Mouse (Mus musculus) kidney, embryonic 14.5 days (tissue): ENCODE data around the gene Pde10a. TPM values are rescaled to one million over a fixed set of nuclear protein-coding genes. Genes with fewer than 3 reads are reported as not detected.

ENCODE experiments used
- ATAC-seq: fragments of 200-750 bp; cut with Nextera tagmentation; 2 replicates; pipeline ENCODE4 v1.8.0; 2017; ENCODE audit warnings: moderate number of reproducible peaks, mild to moderate bottlenecking, moderate TSS enrichment, moderate library complexity; ENCODE audit not compliant: low FRiP score, low TSS enrichment
- H3K27ac ChIP-seq: fragments of 300-500 bp; sonication (generic); 2 replicates; pipeline ENCODE4 v1.5.1; 2014; ENCODE audit warnings: low read depth, mild to moderate bottlenecking, low read length, moderate library complexity, mixed read lengths
- H3K27me3 ChIP-seq: fragments of 300-500 bp; sonication (generic); 2 replicates; pipeline ENCODE4 v1.6.1; 2014; ENCODE audit warnings: mild to moderate bottlenecking, low read length; ENCODE audit not compliant: control insufficient read depth, insufficient read depth
- H3K36me3 ChIP-seq: fragments of 300-500 bp; sonication (generic); 2 replicates; pipeline ENCODE4 v1.6.1; 2014; ENCODE audit warnings: low read length, mixed read lengths; ENCODE audit not compliant: control insufficient read depth, insufficient read depth
- H3K4me1 ChIP-seq: fragments of 300-500 bp; sonication (generic); 2 replicates; pipeline ENCODE4 v1.6.1; 2014; ENCODE audit warnings: low read length, mixed read lengths; ENCODE audit not compliant: control insufficient read depth, insufficient read depth
- H3K4me2 ChIP-seq: fragments of 300-500 bp; sonication (generic); replicated peaks from 2 replicates; pipeline ENCODE4 v1.6.1; 2014; ENCODE audit warnings: low read depth, mild to moderate bottlenecking, low read length
- H3K4me3 ChIP-seq: fragments of 300-500 bp; sonication (generic); 2 replicates; pipeline ENCODE4 v1.5.1; 2014; ENCODE audit warnings: mild to moderate bottlenecking, low read length
- H3K9ac ChIP-seq: fragments of 300-500 bp; sonication (generic); 2 replicates; pipeline ENCODE4 v1.6.1; 2014; ENCODE audit warnings: low read depth, mild to moderate bottlenecking, low read length, moderate library complexity
- H3K9me3 ChIP-seq: fragments of 300-500 bp; sonication (generic); 2 replicates; pipeline ENCODE4 v1.6.1; 2016; ENCODE audit warnings: low read length; ENCODE audit not compliant: control insufficient read depth
- WGBS: fragments of 180-500 bp; shearing (Covaris S2); extraction: QIAGEN DNeasy Blood & Tissue Kit; methylation state at CpG from one replicate; pipeline ENCODE4 v1.1.7; 2014; 5-methylcytosine and 5-hydroxymethylcytosine counted together
- polyA plus RNA-seq: library from polyadenylated mRNA; unstranded; fragments of >200 nt; fragmentation: Nextera tagmentation; extraction: Ambion mirVana; gene quantifications from 2 replicates; pipeline ENCODE4 v1.2.1, GENCODE M21; 2014

Pde10a gene
- polyA plus RNA-seq, 1 experiment from 2014 or later, result 2.3 TPM

DNA sequence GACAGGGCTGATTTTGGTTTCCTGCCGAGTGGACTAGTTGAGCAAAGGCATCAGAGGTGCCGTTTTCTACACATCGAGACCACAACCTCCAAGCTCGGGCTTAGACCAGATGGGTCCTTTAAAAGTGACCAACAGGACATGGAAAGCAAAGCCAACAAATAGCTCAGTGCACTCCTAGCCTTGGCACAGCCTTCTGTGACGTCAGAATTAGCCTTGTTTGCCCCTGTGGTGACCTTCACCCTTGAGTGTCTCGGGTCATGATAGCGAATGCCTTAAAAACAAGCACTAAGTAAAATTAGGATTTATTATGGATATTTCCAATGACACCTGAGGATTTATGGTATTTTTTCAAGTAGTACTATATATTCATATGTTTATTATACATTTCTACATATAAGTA is 267.4 kb downstream of the Pde10a start:
- Histone ChIP-seq H3K9ac (no peak overlapping the region), H3K9me3 (no peaks in the 10 kb centered on the region), H3K4me2 (no peak overlapping the region), H3K4me1 (0 out of 2 replicates have a peak, but pooled peaks cover 3% of the 10 kb centered on the region), H3K27me3 (peaks cover 6% of the 10 kb centered on the region), H3K4me3 (no peak overlapping the region), H3K27ac (no peak overlapping the region), H3K36me3 (no peaks in the 10 kb centered on the region)
- 45% methylated on average over 7 of the region's 7 CpGs for WGBS
- no peak for ATAC-seq

DNA sequence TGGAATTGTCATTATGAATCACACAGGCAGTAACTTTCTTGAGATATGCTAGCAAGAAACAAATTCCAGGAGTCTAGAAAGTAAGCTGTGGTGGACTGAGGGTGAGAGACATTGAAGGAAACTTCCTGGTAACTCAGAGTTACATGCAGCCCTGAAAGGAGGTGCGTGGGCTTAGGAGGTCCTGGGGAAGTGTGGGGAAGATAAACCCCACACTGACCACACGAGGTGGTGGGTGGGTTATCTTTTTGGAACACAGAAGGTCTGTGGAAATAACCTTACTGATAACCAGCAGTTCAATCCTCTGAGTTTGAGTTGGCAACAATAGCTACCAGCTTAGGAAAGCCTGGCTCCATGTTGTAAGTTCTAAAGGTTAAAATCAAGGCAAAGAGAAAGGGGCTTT is 272.5 kb downstream of the Pde10a start:
- H3K4me1 ChIP-seq, result 0 out of 2 replicates have a peak, but pooled peaks cover 5% of the 10 kb centered on the region
- H3K9ac ChIP-seq, result no peak overlapping the region
- no peaks in the 10 kb centered on the region for H3K9me3 ChIP-seq
- WGBS, result 13% methylated on average over 2 of the region's 2 CpGs
- no peak overlapping the region for H3K4me3 ChIP-seq
- no peak for ATAC-seq
- H3K27me3 ChIP-seq, result peaks cover 48% of the 10 kb centered on the region
- no peaks in the 10 kb centered on the region for H3K36me3 ChIP-seq
- no peak overlapping the region for H3K27ac ChIP-seq
- no peak overlapping the region for H3K4me2 ChIP-seq

DNA sequence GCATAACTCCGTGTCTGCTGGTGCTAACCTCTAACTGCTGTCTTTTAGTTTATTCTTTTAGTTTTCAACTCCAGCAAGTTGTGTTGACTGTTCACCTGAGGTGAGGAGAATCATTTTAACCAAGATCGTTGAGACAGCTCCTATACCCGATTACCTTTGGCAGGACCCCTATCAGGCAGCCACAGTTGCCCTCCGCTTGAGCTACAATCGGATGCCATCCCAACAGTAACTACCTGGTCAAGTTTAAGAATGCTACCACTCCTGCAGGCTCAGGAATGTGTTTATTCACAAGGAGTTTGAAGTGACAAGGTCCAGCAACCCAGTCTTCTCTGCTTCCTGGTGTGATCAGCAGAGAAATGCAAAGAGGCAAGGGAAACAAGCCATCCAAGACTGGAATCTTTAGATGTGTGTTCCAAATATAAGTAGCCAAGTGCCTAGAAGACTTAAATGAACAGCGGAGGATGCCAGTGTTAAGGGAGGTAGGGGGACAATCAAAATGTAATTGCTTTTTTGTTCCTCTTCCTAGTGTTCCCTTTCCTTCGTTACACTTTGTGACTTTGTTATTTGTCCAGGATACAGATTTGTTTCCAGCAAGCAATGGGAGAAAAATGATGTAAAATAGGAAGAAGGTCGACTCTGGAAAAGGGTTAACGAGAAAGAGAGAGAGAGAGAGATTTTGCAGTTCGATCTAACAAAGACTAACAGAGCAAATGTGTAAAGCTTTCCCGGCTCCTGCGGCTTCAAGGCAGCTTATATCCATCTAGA is 273.5 kb downstream of the Pde10a start:
- 0 out of 2 replicates have a peak, but pooled peaks cover 7% of the 10 kb centered on the region for H3K4me1 ChIP-seq
- H3K9ac ChIP-seq, result no peak overlapping the region
- H3K27ac ChIP-seq, result no peak overlapping the region
- H3K27me3 ChIP-seq, result peaks cover 59% of the 10 kb centered on the region
- no peaks in the 10 kb centered on the region for H3K9me3 ChIP-seq
- H3K4me2 ChIP-seq, result no peak overlapping the region
- no peak for ATAC-seq
- WGBS, result 3% methylated on average over 12 of the region's 12 CpGs
- no peak overlapping the region for H3K4me3 ChIP-seq
- no peaks in the 10 kb centered on the region for H3K36me3 ChIP-seq

DNA sequence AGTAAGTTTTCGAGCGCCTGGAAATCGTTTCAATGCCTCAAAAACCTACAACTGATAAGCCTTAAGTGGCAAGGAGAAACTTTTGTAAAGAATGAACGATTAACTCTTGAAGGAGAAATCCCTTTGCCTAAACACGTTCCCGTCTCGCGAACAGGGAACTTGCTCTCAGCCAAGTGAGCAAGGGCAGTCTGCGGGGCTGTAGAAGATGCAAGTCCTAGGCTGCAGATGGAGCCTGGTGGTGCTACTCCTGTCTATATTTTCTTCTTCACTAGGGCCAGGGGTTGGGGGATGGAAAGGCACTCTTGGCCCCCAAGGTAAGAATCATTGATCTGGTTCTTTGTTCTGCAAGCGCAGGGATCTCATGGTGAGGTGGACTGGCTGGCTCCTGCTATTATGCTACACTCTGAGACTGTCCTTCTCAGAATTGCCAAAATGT is 274.1 kb downstream of the Pde10a start:
- Histone ChIP-seq H3K27me3 (peaks cover 64% of the 10 kb centered on the region), H3K27ac (no peak overlapping the region), H3K36me3 (no peaks in the 10 kb centered on the region), H3K4me2 (no peak overlapping the region), H3K9ac (no peak overlapping the region), H3K4me1 (0 out of 2 replicates have a peak, but pooled peaks cover 7% of the 10 kb centered on the region), H3K9me3 (no peaks in the 10 kb centered on the region), H3K4me3 (peak overlapping the region; percentile 0; the same call in 1 of the 2 replicates)
- ATAC-seq, result no peak
- under 1% methylated on average over 10 of the region's 10 CpGs for WGBS

DNA sequence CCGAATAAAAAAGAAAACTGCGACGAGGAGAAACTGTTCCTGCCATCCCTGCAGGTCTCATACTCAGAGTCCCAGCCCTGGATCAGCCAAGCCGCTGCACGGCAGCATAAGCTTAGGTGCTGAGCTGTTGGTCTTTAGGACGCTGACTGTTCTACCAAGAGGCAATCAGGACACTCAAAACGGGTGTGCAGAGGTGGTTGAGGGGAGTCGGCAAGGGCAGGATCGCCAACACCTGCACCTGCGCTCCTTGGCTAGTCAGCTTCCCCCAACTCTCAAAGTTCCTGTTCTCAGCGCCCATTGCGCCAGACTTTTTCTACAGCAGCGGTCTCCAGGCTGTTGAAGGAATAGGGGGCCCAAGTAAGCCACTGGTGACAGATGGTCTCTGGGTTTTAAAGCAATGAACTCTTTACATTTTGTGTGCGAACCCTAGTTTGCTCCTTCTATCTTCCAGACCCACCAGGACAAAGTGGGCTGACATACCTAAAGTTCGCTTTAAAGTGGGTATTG is 274.8 kb downstream of the Pde10a start:
- H3K4me3 ChIP-seq, result peak overlapping the region; percentile 69; the same call in 1 of the 2 replicates
- WGBS, result under 1% methylated on average over 15 of the region's 15 CpGs
- H3K9me3 ChIP-seq, result no peaks in the 10 kb centered on the region
- H3K4me2 ChIP-seq, result peak overlapping the region; percentile 98; the same call in 1 of the 2 replicates
- H3K27ac ChIP-seq, result no peak overlapping the region
- H3K27me3 ChIP-seq, result peaks cover 70% of the 10 kb centered on the region
- H3K36me3 ChIP-seq, result no peaks in the 10 kb centered on the region
- no peak for ATAC-seq
- H3K9ac ChIP-seq, result no peak overlapping the region
- 0 out of 2 replicates have a peak, but pooled peaks cover 7% of the 10 kb centered on the region for H3K4me1 ChIP-seq

DNA sequence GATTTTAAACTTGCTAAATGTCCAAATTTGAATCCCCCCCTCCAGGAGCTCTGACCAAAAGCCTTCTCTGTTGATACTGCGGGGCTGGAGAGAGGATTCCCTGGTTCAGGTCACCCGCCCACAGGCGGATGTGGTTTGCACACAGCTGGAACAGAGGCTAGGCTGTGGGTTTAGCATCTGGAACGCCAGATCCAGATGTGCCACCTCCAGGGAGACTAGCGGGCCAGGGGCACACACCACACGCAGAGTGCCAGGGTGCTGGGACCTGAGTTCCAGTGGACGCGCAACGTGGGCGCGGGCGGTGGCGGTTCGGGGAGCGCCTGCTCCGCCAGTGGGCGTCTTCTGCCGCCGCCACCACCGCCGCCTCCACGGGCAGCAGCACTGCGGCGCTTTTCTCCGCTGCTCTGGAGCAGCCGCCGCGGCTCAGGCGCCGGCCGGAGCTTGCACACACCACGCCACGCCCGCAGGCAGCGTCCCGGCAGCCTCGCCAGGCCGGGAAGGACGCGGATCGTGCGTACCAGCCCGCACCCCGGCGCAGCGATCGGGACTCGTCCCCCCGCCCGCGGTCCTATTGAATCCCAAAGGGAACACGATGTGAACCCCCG is 275.4 kb downstream of the Pde10a start:
- under 1% methylated on average over 44 of the region's 53 CpGs for WGBS
- peak overlapping the region; percentile 98 for H3K4me2 ChIP-seq
- H3K36me3 ChIP-seq, result no peaks in the 10 kb centered on the region
- peak overlapping the region; percentile 69 for H3K4me3 ChIP-seq
- peak; percentile 71; the same call in 1 of the 2 replicates for ATAC-seq
- H3K27ac ChIP-seq, result no peak overlapping the region
- peaks cover 70% of the 10 kb centered on the region for H3K27me3 ChIP-seq
- no peaks in the 10 kb centered on the region for H3K9me3 ChIP-seq
- peak overlapping the region; percentile 73 for H3K9ac ChIP-seq
- 0 out of 2 replicates have a peak, but pooled peaks cover 7% of the 10 kb centered on the region for H3K4me1 ChIP-seq

DNA sequence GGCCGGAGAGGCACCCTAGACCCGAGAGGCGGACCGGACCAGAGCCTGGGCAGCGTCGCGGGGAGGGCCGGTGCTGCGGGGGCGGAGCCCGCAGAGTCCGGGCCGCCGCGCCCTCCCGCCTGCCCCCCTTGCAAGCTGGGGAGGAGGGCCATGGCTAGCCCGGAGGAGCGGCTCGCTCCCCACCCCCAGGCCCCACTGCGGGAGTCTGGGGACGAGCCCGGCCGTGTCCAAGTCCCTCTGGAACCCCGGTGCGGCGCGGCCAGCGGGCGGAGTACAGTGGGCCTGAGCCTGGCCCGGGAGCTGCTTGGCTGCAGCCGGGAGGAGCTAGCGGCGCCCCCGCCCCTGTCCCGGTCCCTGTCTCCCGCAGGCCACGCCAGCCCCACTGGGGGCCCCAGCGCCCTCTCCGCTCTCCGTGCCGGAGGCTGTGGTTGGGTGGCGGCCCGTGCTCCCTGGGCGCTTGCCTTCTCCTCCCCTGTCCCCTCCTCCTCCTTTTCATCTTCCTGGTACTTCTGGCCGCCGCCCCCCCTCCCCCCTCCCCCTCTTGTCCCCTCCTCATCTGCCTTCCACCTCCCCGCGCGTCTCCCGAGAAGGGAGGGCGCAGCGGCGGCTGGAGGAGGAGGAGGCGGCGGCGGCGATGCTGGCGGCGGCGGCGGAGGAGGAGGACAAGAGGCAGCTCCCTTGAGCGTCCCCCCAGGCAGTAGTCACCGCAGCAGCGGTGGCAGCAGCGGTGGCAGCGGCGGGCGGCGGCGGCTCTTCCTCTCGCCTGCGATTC is 276.1 kb downstream of the Pde10a start:
- Histone ChIP-seq H3K36me3 (no peaks in the 10 kb centered on the region), H3K27ac (0 out of 2 replicates have a peak overlapping the region, but pooled peaks have one; percentile 14), H3K4me2 (peak overlapping the region; percentile 98), H3K4me1 (0 out of 2 replicates have a peak, but pooled peaks cover 7% of the 10 kb centered on the region), H3K9ac (peak overlapping the region; percentile 73), H3K9me3 (no peaks in the 10 kb centered on the region), H3K4me3 (peak overlapping the region; percentile 69), H3K27me3 (peaks cover 71% of the 10 kb centered on the region)
- ATAC-seq, result peak; percentile 88
- WGBS, result under 1% methylated on average over 21 of the region's 72 CpGs

DNA sequence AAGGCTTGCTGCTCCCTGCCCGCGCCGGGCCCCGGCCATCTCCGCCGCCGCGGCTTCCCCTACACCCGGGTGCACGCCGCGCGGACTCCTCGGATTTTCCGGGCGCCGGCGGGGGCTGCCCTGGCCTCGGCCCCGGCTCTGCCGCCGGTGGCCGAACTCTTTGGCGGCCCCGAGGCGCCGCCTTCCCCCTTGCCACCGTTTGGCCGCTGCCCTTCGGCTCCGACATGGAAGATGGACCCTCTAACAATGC is 276.6 kb downstream of the Pde10a start:
- peak overlapping the region; percentile 98 for H3K4me2 ChIP-seq
- H3K9me3 ChIP-seq, result no peaks in the 10 kb centered on the region
- H3K36me3 ChIP-seq, result no peaks in the 10 kb centered on the region
- ATAC-seq, result no peak
- peak overlapping the region; percentile 69 for H3K4me3 ChIP-seq
- H3K4me1 ChIP-seq, result 0 out of 2 replicates have a peak, but pooled peaks cover 7% of the 10 kb centered on the region
- under 1% methylated on average over 30 of the region's 31 CpGs for WGBS
- H3K27me3 ChIP-seq, result peaks cover 71% of the 10 kb centered on the region
- H3K27ac ChIP-seq, result no peak overlapping the region
- H3K9ac ChIP-seq, result peak overlapping the region; percentile 73
